Mouse (Mus musculus) CH12.LX (cell line): Measurements from ENCODE around the gene Stt3b. TPM values are rescaled to one million over a fixed set of nuclear protein-coding genes. Genes with fewer than 3 reads are reported as not detected.

Experiments used
- DNase-seq: peaks from one replicate; pipeline ENCODE4 v3.0.0-alpha.2; 2013; ENCODE audit errors: extremely low read depth
- H3K27ac ChIP-seq: 2 replicates; pipeline ENCODE4 v1.5.1; 2012; ENCODE audit warnings: low read depth, mild to moderate bottlenecking, control low read depth, moderate library complexity; ENCODE audit not compliant: insufficient read depth
- H3K27me3 ChIP-seq: replicated peaks from 2 replicates; pipeline ENCODE3; 2012; ENCODE audit warnings: inconsistent platforms
- H3K36me3 ChIP-seq, 2 experiments: replicated peaks in 1 of 2; 2 replicates each; pipeline versions ENCODE3 to v1.6.1; 2012; ENCODE audit warnings: inconsistent platforms in 1 of 2, low read length in 1 of 2, mild to moderate bottlenecking in 1 of 2, mixed read lengths in 1 of 2, moderate library complexity in 1 of 2; ENCODE audit not compliant: control insufficient read depth in 1 of 2, insufficient read depth in 1 of 2
- H3K4me1 ChIP-seq, 2 experiments: 2 replicates each; pipeline ENCODE4 v1.6.1; 2012; ENCODE audit warnings: inconsistent platforms in 1 of 2, moderate library complexity in 1 of 2; ENCODE audit not compliant: insufficient read depth in 2 of 2, control insufficient read depth in 1 of 2
- H3K4me2 ChIP-seq: 2 replicates; pipeline ENCODE4 v1.6.1; 2012; ENCODE audit warnings: low read depth, mild to moderate bottlenecking, control low read depth; ENCODE audit not compliant: poor library complexity, insufficient read depth, severe bottlenecking
- H3K4me3 ChIP-seq, 3 experiments: fragments of 150-350 bp in 1 of 3; sonication (generic) in 1 of 3; replicated peaks in 1 of 3; 2 replicates each; pipeline versions ENCODE3 to v1.5.1; 2011 to 2012; ENCODE audit warnings: low read depth in 2 of 3, low read length in 2 of 3, mild to moderate bottlenecking in 2 of 3, moderate library complexity in 2 of 3, control low read depth in 1 of 3, improper control_type of control experiment in 1 of 3, inconsistent platforms in 1 of 3, mixed read lengths in 1 of 3; ENCODE audit not compliant: poor library complexity in 1 of 3
- H3K79me2 ChIP-seq: replicated peaks from 2 replicates; pipeline ENCODE4 v1.6.1; 2012; ENCODE audit warnings: mild to moderate bottlenecking, moderate library complexity; ENCODE audit not compliant: control insufficient read depth, poor library complexity, insufficient read depth, severe bottlenecking; ENCODE audit errors: extremely low read depth
- H3K9ac ChIP-seq: 2 replicates; pipeline ENCODE4 v1.6.1; 2012; ENCODE audit warnings: low read depth, mild to moderate bottlenecking, control low read depth, moderate library complexity; ENCODE audit not compliant: insufficient read depth
- H3K9me3 ChIP-seq: replicated peaks from 2 replicates; pipeline ENCODE3; 2012; ENCODE audit warnings: low read length, inconsistent platforms, mixed read lengths
- BHLHE40 ChIP-seq: IDR thresholded peaks from 2 replicates; pipeline ENCODE4 v1.6.1; 2011; ENCODE audit warnings: mild to moderate bottlenecking, low read depth, low read length, improper control_type of control experiment
- CTCF ChIP-seq, 2 experiments: IDR thresholded peaks in 1 of 2; conservative IDR thresholded peaks in 1 of 2; 2 replicates each; pipeline ENCODE4 v1.5.1; 2011 to 2012; ENCODE audit warnings: low read depth in 2 of 2, low read length in 2 of 2, improper control_type of control experiment in 1 of 2, inconsistent platforms in 1 of 2, mild to moderate bottlenecking in 1 of 2, moderate library complexity in 1 of 2
- EP300 ChIP-seq: IDR thresholded peaks from 2 replicates; pipeline ENCODE4 v1.6.1; 2011; ENCODE audit warnings: low read length, improper control_type of control experiment
- GABPA ChIP-seq: IDR thresholded peaks from 2 replicates; pipeline ENCODE4 v1.6.1; 2012; ENCODE audit warnings: low read depth, low read length, improper control_type of control experiment, inconsistent platforms; ENCODE audit not compliant: insufficient replicate concordance
- HCFC1 ChIP-seq: IDR thresholded peaks from 2 replicates; pipeline ENCODE4 v1.6.1; 2012; ENCODE audit warnings: low read depth, mild to moderate bottlenecking, inconsistent platforms, low read length, improper control_type of control experiment
- JUN ChIP-seq: IDR thresholded peaks from 2 replicates; pipeline ENCODE4 v1.6.1; 2011; ENCODE audit warnings: low read depth, mild to moderate bottlenecking, low read length, improper control_type of control experiment, moderate library complexity; ENCODE audit not compliant: insufficient read depth
- JUND ChIP-seq: conservative IDR thresholded peaks from 2 replicates; pipeline ENCODE4 v1.6.1; 2011; ENCODE audit warnings: low read depth, low read length, improper control_type of control experiment
- KAT2A ChIP-seq: IDR thresholded peaks from 2 replicates; pipeline ENCODE4 v1.6.1; 2012; ENCODE audit warnings: low read length, improper control_type of control experiment, inconsistent platforms; ENCODE audit not compliant: insufficient replicate concordance
- MAFK ChIP-seq: IDR thresholded peaks from 2 replicates; pipeline ENCODE4 v1.6.1; 2011; ENCODE audit warnings: low read length, improper control_type of control experiment; ENCODE audit not compliant: insufficient replicate concordance
- MAX ChIP-seq: IDR thresholded peaks from 2 replicates; pipeline ENCODE4 v1.6.1; 2011; ENCODE audit warnings: low read length, improper control_type of control experiment
- MEF2A ChIP-seq: IDR thresholded peaks from 2 replicates; pipeline ENCODE4 v1.6.1; 2014; ENCODE audit warnings: low read depth, mild to moderate bottlenecking, inconsistent platforms, low read length, improper control_type of control experiment, borderline replicate concordance
- NELFE ChIP-seq: IDR thresholded peaks from 2 replicates; pipeline ENCODE4 v1.6.1; 2011; ENCODE audit warnings: low read depth, low read length, improper control_type of control experiment
- PAX5 ChIP-seq: IDR thresholded peaks from 2 replicates; pipeline ENCODE4 v1.6.1; 2012; ENCODE audit warnings: low read length, inconsistent platforms, mixed read lengths
- RAD21 ChIP-seq: IDR thresholded peaks from 2 replicates; pipeline ENCODE4 v1.6.1; 2011; ENCODE audit warnings: low read depth, mild to moderate bottlenecking, low read length, improper control_type of control experiment, moderate library complexity
- SIN3A ChIP-seq: IDR thresholded peaks from 2 replicates; pipeline ENCODE4 v1.6.1; 2012; ENCODE audit warnings: low read length, improper control_type of control experiment, inconsistent platforms
- TBP ChIP-seq: conservative IDR thresholded peaks from 2 replicates; pipeline ENCODE4 v1.6.1; 2011; ENCODE audit warnings: low read depth, low read length, improper control_type of control experiment
- TCF12 ChIP-seq: IDR thresholded peaks from 2 replicates; pipeline ENCODE4 v1.6.1; 2014; ENCODE audit warnings: low read depth, mild to moderate bottlenecking, inconsistent platforms, low read length, improper control_type of control experiment
- USF1 ChIP-seq: IDR thresholded peaks from 2 replicates; pipeline ENCODE4 v1.6.1; 2014; ENCODE audit warnings: low read depth, mild to moderate bottlenecking, inconsistent platforms, low read length, improper control_type of control experiment
- ZC3H11A ChIP-seq: IDR thresholded peaks from 2 replicates; pipeline ENCODE4 v1.6.1; 2012; ENCODE audit warnings: low read depth, mild to moderate bottlenecking, inconsistent platforms, low read length, improper control_type of control experiment
- dilution Hi-C: fragments of 300-500 bp; cut with MboI; formaldehyde crosslinking; loops from 2 replicates; pipeline ENCODE4 v1.14.3; 2020; ENCODE audit warnings: low sequenced_read_pairs; ENCODE audit not compliant: extremely low pct_unique_long_range_greater_than_20kb, extremely low pct_ligation_motif_present
- in situ Hi-C: fragments of 300-500 bp; cut with MboI; formaldehyde crosslinking; loops from 3 replicates; pipeline ENCODE4 v1.14.3; 2019; ENCODE audit warnings: low sequenced_read_pairs, low pct_ligation_motif_present, low pct_unique_long_range_greater_than_20kb, mixed read lengths
- polyA plus RNA-seq: library from polyadenylated mRNA; unstranded; fragments of >175 nt; gene quantifications from 2 replicates; pipeline ENCODE4 v1.2.1, GENCODE M21; 2012; ENCODE audit warnings: low read depth; ENCODE audit not compliant: insufficient read length
- total RNA-seq, 2 experiments: library from RNA; depleted of rRNA; stranded (reverse); fragments of 300-350 nt in 1 of 2; fragments of >200 nt in 1 of 2; gene quantifications; 2 replicates each; pipeline ENCODE4 v1.2.3; 2012 to 2014

The Stt3b gene
- total and polyA plus RNA-seq, 3 experiments = 103 to 155 (median 118) TPM

DNA sequence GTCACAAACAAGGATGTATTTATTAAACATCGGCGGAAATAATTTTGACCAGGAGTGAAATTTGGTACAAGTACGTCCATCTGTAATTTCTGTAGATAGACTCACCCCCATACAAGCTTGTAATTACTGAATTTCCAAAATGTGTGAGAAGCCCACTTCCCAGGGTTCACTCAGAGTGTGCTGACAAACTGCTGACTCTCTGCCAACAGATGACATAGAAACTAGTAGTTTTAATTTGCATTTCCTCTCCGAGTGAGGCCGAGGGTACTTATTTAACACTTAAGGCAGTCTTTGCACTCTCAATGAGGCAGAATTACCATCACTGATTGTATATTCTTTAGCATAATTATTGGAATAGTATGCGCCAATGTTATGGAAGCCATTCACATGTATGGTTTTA lies 12.2 kb upstream of the Stt3b start:
- dilution Hi-C loops (no loop called here), in situ Hi-C loops (no loop called here)

DNA sequence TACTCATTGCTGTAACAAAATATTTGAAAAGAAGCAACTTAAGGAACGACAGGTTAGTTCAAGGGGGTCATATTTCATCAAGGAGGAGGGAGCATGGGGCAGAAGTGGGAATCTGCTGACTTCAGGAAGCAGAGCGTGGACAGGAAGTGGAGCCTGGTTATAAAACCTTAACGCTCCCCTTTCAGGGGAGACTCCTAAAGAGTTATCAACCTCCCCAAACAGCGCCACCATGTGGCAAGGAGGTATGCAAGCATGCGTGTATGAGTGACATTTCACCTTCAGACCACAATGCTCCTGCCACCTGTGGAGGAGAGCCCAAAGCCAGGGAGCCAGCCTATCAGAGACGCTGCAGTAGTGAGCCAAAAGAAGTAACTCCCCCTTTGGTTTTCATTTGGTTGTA lies 10.8 kb upstream of the Stt3b start:
- H3K4me1 ChIP-seq = peaks cover 3 to 36% of the 10 kb centered on the region in 2 experiments; a peak in 3 of 4 replicates
- no peak overlapping the region for H3K4me2 ChIP-seq
- no peaks in the 10 kb centered on the region for H3K79me2 ChIP-seq
- no peak for DNase-seq
- in situ Hi-C loops (no loop called here), dilution Hi-C loops (no loop called here)
- no peaks in the 10 kb centered on the region for H3K27me3 ChIP-seq
- peaks cover 7% of the 10 kb centered on the region for H3K9me3 ChIP-seq
- no peak overlapping the region for H3K9ac ChIP-seq
- TF ChIP-seq USF1 = no peak
- TF ChIP-seq GABPA = no peak
- TF ChIP-seq RAD21 = no peak
- no peak for TF ChIP-seq JUN
- no peak for TF ChIP-seq NELFE
- no peak for TF ChIP-seq EP300
- no peak for TF ChIP-seq TBP
- no peak for TF ChIP-seq SIN3A
- TF ChIP-seq JUND = no peak
- no peak for TF ChIP-seq TCF12
- no peak for TF ChIP-seq MEF2A
- TF ChIP-seq PAX5 = no peak
- no peak for TF ChIP-seq BHLHE40
- TF ChIP-seq CTCF (conservative IDR thresholded peaks at IDR 0.05 in 1 of 2, IDR thresholded peaks at IDR 0.05 in 1 of 2; ENCODE audit: low read depth in 2 of 2, low read length in 2 of 2) = no peak
- TF ChIP-seq HCFC1 = no peak
- no peak for TF ChIP-seq ZC3H11A
- TF ChIP-seq KAT2A = no peak
- TF ChIP-seq MAFK = no peak
- no peak for TF ChIP-seq MAX
- H3K36me3 ChIP-seq = no peaks in the 10 kb centered on the region
- no peak overlapping the region for H3K4me3 ChIP-seq
- H3K27ac ChIP-seq = no peak overlapping the region

More for the DNA sequence above, 12.2 kb upstream of the Stt3b start:
- Histone ChIP-seq H3K4me1 (peaks cover 3 to 37% of the 10 kb centered on the region in 2 experiments; a peak in 3 of 4 replicates), H3K27me3 (no peaks in the 10 kb centered on the region), H3K4me2 (no peak overlapping the region), H3K9ac (no peak overlapping the region), H3K27ac (no peak overlapping the region), H3K79me2 (no peaks in the 10 kb centered on the region), H3K4me3 (no peak overlapping the region), H3K9me3 (peaks cover 3% of the 10 kb centered on the region), H3K36me3 (no peaks in the 10 kb centered on the region)
- DNase-seq = no peak
- TF ChIP-seq PAX5 (no peak), SIN3A (no peak), GABPA (no peak)
